Mouse (Mus musculus): ENCODE data around the gene Srebf2. TPM values are rescaled to one million over a fixed set of nuclear protein-coding genes. Genes with fewer than 3 reads are reported as not detected.

The Srebf2 gene
- polyA plus RNA-seq, 1 experiment from 2014 or later: 187 TPM

- no peaks in the 10 kb centered on the region for H3K9me3 ChIP-seq (replicated peaks)
- ATAC-seq (ENCODE audit: low FRiP score): no peak
- WGBS: 84% methylated on average over 5 of the region's 5 CpGs
- peaks cover 31% of the 10 kb centered on the region for H3K4me1 ChIP-seq
- H3K27me3 ChIP-seq (replicated peaks): no peaks in the 10 kb centered on the region
- no peak overlapping the region for H3K4me3 ChIP-seq (replicated peaks)
- H3K9ac ChIP-seq (replicated peaks): no peak overlapping the region
- no peak overlapping the region for H3K4me2 ChIP-seq
- peak overlapping the region; percentile 97; the same call in 1 of the 2 replicates for H3K27ac ChIP-seq (replicated peaks)
- peaks cover 6% of the 10 kb centered on the region for H3K36me3 ChIP-seq
Measured at GRCm38 (mm10) chr15:82144157-82144556, 2.8 kb upstream of the Srebf2 start.

DNA sequence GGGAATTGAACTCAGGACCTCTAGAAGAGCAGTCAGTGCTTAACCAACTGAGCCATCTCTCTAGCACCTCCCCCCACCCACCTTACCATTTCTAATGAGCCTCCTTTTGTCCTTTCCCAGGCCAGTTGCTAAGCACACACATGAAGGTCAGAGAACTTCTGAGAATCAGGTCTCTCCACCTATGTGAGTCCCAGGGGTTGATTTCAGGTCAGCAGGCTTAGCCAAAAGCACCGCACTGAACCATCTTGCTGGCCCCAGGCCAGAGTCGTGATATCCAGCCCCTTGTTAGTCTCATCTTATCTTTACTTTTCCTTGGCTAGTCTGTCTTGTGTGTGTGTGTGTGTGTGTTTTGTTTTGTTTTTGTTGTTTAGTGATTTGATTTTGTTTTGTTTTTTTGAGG, 1.6 kb upstream of the Srebf2 start:
- peaks cover 40% of the 10 kb centered on the region for H3K4me1 ChIP-seq
- peaks cover 6% of the 10 kb centered on the region for H3K36me3 ChIP-seq
- 0 out of 2 replicates have a peak overlapping the region, but pooled peaks have one; percentile 77 for H3K4me2 ChIP-seq
- no peaks in the 10 kb centered on the region for H3K27me3 ChIP-seq (replicated peaks)
- no peaks in the 10 kb centered on the region for H3K9me3 ChIP-seq (replicated peaks)
- H3K27ac ChIP-seq (replicated peaks): peak overlapping the region; percentile 97
- no peak overlapping the region for H3K4me3 ChIP-seq (replicated peaks)
- ATAC-seq (ENCODE audit: low FRiP score): no peak
- H3K9ac ChIP-seq (replicated peaks): no peak overlapping the region
- 54% methylated on average over 2 of the region's 2 CpGs for WGBS

- H3K9ac ChIP-seq (replicated peaks): no peak overlapping the region
Measured at GRCm38 (mm10) chr15:82145851-82146769, 871 bp upstream of the Srebf2 start.

DNA sequence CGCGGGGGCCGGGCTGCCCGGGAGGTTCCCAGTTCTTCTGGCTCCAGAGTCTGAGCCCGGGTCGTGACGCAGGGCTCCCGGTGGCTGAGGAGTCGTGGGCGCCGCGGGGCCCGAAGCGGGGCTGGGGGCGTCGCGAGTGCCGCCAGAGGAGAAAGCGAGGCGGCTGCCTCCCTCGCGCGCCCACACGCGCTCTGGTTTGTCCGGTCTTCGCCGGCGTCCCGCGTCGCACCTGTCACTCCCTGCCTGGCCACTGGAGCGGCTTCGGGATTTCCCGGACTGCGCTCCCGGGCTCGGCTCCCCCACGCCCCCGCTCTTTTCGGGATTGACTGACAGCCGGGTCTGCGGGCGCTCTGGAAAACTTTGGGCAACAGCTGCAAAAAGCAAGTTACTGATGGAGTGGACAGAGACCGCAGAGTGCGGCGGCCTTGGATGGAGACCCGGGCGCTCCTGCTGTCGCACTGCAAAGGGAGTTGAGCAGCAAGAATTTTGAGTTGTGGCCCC, 680 bp downstream of the Srebf2 start:
- Histone ChIP-seq H3K27ac (replicated peaks) (peak overlapping the region; percentile 97), H3K9ac (replicated peaks) (peak overlapping the region; percentile 82), H3K36me3 (no peaks in the 10 kb centered on the region), H3K4me1 (peaks cover 56% of the 10 kb centered on the region), H3K9me3 (replicated peaks) (no peaks in the 10 kb centered on the region), H3K4me2 (peak overlapping the region; percentile 77), H3K27me3 (replicated peaks) (no peaks in the 10 kb centered on the region), H3K4me3 (replicated peaks) (peak overlapping the region; percentile 80)
- no peak; the same call in 1 of the 2 replicates for ATAC-seq (ENCODE audit: low FRiP score)
- WGBS: under 1% methylated on average over 33 of the region's 50 CpGs

More at GRCm38 (mm10) chr15:82145851-82146769, 871 bp upstream of the Srebf2 start:
- H3K9me3 ChIP-seq (replicated peaks): no peaks in the 10 kb centered on the region
- H3K4me1 ChIP-seq: peaks cover 44% of the 10 kb centered on the region
- peaks cover 2% of the 10 kb centered on the region; the same call in 1 of the 2 replicates for H3K36me3 ChIP-seq
- 10% methylated on average over 11 of the region's 11 CpGs for WGBS
- ATAC-seq (ENCODE audit: low FRiP score): no peak
- H3K4me3 ChIP-seq (replicated peaks): peak overlapping the region; percentile 80
- no peaks in the 10 kb centered on the region for H3K27me3 ChIP-seq (replicated peaks)
- H3K4me2 ChIP-seq: peak overlapping the region; percentile 77
- peak overlapping the region; percentile 97 for H3K27ac ChIP-seq (replicated peaks)

DNA sequence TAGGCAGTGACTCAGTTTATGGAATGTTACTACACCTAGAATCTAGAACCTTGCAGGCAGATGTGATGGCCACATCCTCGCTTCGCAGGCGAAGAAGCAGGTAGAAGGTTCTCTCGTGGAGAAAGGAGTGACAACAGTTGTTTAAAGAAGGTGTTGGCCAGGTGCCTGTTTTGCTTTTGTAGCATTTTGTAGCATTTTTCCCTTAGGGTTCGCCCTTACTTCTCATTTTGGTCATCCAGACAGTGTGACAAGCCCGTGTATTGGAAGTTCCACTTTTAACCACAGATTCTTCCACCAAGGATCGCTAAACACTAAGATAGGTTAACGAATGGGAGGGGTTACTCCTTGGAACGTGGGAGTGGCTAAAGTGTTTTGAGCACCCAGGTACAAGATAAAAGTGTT, 1.5 kb downstream of the Srebf2 start:
- H3K4me3 ChIP-seq (replicated peaks): peak overlapping the region; percentile 80
- peaks cover 62% of the 10 kb centered on the region for H3K4me1 ChIP-seq
- no peaks in the 10 kb centered on the region for H3K27me3 ChIP-seq (replicated peaks)
- no peaks in the 10 kb centered on the region for H3K9me3 ChIP-seq (replicated peaks)
- no peak for ATAC-seq (ENCODE audit: low FRiP score)
- H3K27ac ChIP-seq (replicated peaks): peak overlapping the region; percentile 97
- no peaks in the 10 kb centered on the region for H3K36me3 ChIP-seq
- 21% methylated on average over 9 of the region's 9 CpGs for WGBS
- H3K4me2 ChIP-seq: peak overlapping the region; percentile 77
- H3K9ac ChIP-seq (replicated peaks): peak overlapping the region; percentile 82

- Histone ChIP-seq H3K4me2 (peak overlapping the region; percentile 77), H3K4me1 (peaks cover 63% of the 10 kb centered on the region), H3K9ac (replicated peaks) (no peak overlapping the region), H3K9me3 (replicated peaks) (no peaks in the 10 kb centered on the region), H3K27ac (replicated peaks) (no peak overlapping the region), H3K27me3 (replicated peaks) (no peaks in the 10 kb centered on the region), H3K36me3 (no peaks in the 10 kb centered on the region), H3K4me3 (replicated peaks) (no peak overlapping the region)
- ATAC-seq (ENCODE audit: low FRiP score): no peak
Measured at GRCm38 (mm10) chr15:82150042-82150441, 3.1 kb downstream of the Srebf2 start.

- Histone ChIP-seq H3K4me2 (no peak overlapping the region), H3K27me3 (replicated peaks) (no peaks in the 10 kb centered on the region), H3K9ac (replicated peaks) (no peak overlapping the region), H3K27ac (replicated peaks) (no peak overlapping the region), H3K36me3 (no peaks in the 10 kb centered on the region), H3K4me1 (peaks cover 58% of the 10 kb centered on the region), H3K4me3 (replicated peaks) (no peak overlapping the region), H3K9me3 (replicated peaks) (no peaks in the 10 kb centered on the region)
- no peak for ATAC-seq (ENCODE audit: low FRiP score)
- 94% methylated on average over 4 of the region's 4 CpGs for WGBS
Measured at GRCm38 (mm10) chr15:82151176-82151575, 4.2 kb downstream of the Srebf2 start.

- Histone ChIP-seq H3K4me3 (replicated peaks) (no peak overlapping the region), H3K27ac (replicated peaks) (no peak overlapping the region), H3K9me3 (replicated peaks) (no peaks in the 10 kb centered on the region), H3K4me1 (peaks cover 54% of the 10 kb centered on the region), H3K4me2 (peak overlapping the region; percentile 3; the same call in 1 of the 2 replicates), H3K9ac (replicated peaks) (no peak overlapping the region), H3K27me3 (replicated peaks) (no peaks in the 10 kb centered on the region), H3K36me3 (no peaks in the 10 kb centered on the region)
- 85% methylated on average over 12 of the region's 12 CpGs for WGBS
- ATAC-seq (ENCODE audit: low FRiP score): no peak
Measured at GRCm38 (mm10) chr15:82152022-82152421, 5.0 kb downstream of the Srebf2 start.

GRCm38 (mm10) chr15:82152435-82152834, 5.5 kb downstream of the Srebf2 start:
- peaks cover 57% of the 10 kb centered on the region for H3K4me1 ChIP-seq
- 89% methylated on average over 7 of the region's 7 CpGs for WGBS
- H3K27me3 ChIP-seq (replicated peaks): no peaks in the 10 kb centered on the region

GRCm38 (mm10) chr15:82156298-82156697, 9.3 kb downstream of the Srebf2 start:
- Histone ChIP-seq H3K4me2 (no peak overlapping the region), H3K4me1 (peaks cover 66% of the 10 kb centered on the region)
- 88% methylated on average over 6 of the region's 6 CpGs for WGBS

More at GRCm38 (mm10) chr15:82152435-82152834, 5.5 kb downstream of the Srebf2 start:
- Histone ChIP-seq H3K4me3 (replicated peaks) (no peak overlapping the region), H3K9ac (replicated peaks) (no peak overlapping the region), H3K4me2 (peak overlapping the region; percentile 3; the same call in 1 of the 2 replicates), H3K9me3 (replicated peaks) (no peaks in the 10 kb centered on the region), H3K36me3 (no peaks in the 10 kb centered on the region), H3K27ac (replicated peaks) (no peak overlapping the region)
- ATAC-seq (ENCODE audit: low FRiP score): no peak

DNA sequence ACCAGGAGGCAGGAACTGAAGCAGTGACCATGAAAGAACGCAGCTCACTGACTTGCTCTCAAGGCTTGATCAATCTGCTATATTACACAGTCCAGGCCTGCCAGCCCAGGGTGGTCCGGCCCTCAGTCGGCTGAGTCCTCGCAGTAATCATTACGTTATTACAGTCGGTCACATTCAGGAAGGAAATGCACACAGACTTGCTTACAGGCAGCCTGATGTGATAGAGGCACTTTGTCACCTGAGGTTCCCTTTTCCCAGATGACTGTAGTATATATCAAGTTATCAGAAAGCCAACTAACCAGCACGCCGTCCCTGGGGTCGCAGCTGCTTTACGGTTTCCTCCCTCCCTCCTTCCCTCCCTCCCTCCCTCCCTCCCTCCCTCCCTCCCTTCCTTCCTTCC, 9.9 kb downstream of the Srebf2 start:
- Histone ChIP-seq H3K9ac (replicated peaks) (no peak overlapping the region), H3K27me3 (replicated peaks) (no peaks in the 10 kb centered on the region), H3K4me1 (peaks cover 67% of the 10 kb centered on the region), H3K4me2 (no peak overlapping the region), H3K9me3 (replicated peaks) (no peaks in the 10 kb centered on the region), H3K27ac (replicated peaks) (no peak overlapping the region), H3K36me3 (no peaks in the 10 kb centered on the region), H3K4me3 (replicated peaks) (no peak overlapping the region)
- WGBS: 72% methylated on average over 10 of the region's 10 CpGs
- no peak for ATAC-seq (ENCODE audit: low FRiP score)

More at GRCm38 (mm10) chr15:82156298-82156697, 9.3 kb downstream of the Srebf2 start:
- ATAC-seq (ENCODE audit: low FRiP score): no peak
- H3K9me3 ChIP-seq (replicated peaks): no peaks in the 10 kb centered on the region
- H3K4me3 ChIP-seq (replicated peaks): no peak overlapping the region
- no peak overlapping the region for H3K9ac ChIP-seq (replicated peaks)
- H3K36me3 ChIP-seq: no peaks in the 10 kb centered on the region
- no peaks in the 10 kb centered on the region for H3K27me3 ChIP-seq (replicated peaks)
- no peak overlapping the region for H3K27ac ChIP-seq (replicated peaks)
